Mouse (Mus musculus) liver, postnatal 0 days (tissue): ENCODE results near the gene Cfl1. TPM values are rescaled to one million over a fixed set of nuclear protein-coding genes. Genes with fewer than 3 reads are reported as not detected.

Experiments used
- ATAC-seq: fragments of 200-750 bp; cut with Nextera tagmentation; 2 replicates; pipeline ENCODE4 v1.8.0; 2017; ENCODE audit warnings: mild to moderate bottlenecking, moderate library complexity
- DNase-seq: peaks from one replicate; pipeline ENCODE4 v3.0.0-alpha.2; 2016
- H3K27ac ChIP-seq: fragments of 300-500 bp; sonication (generic); 2 replicates; pipeline ENCODE4 v1.5.1; 2014; ENCODE audit warnings: antibody characterized with exemption, moderate library complexity, mild to moderate bottlenecking, low read depth
- H3K27me3 ChIP-seq: fragments of 300-500 bp; sonication (generic); 2 replicates; pipeline ENCODE4 v1.6.1; 2014; ENCODE audit warnings: low read length, control low read depth, mixed read lengths; ENCODE audit not compliant: insufficient read depth
- H3K36me3 ChIP-seq: fragments of 300-500 bp; sonication (generic); replicated peaks from 2 replicates; pipeline ENCODE4 v1.6.1; 2014; ENCODE audit warnings: mild to moderate bottlenecking, control low read depth, low read length, moderate library complexity, mixed read lengths; ENCODE audit not compliant: insufficient read depth
- H3K4me1 ChIP-seq: fragments of 300-500 bp; sonication (generic); 2 replicates; pipeline ENCODE4 v1.6.1; 2014; ENCODE audit warnings: antibody characterized with exemption, mild to moderate bottlenecking, control low read depth; ENCODE audit not compliant: insufficient read depth
- H3K4me2 ChIP-seq: fragments of 300-500 bp; sonication (generic); 2 replicates; pipeline ENCODE4 v1.6.1; 2014; ENCODE audit warnings: low read depth, mild to moderate bottlenecking, low read length, moderate library complexity, mixed read lengths
- H3K4me3 ChIP-seq: fragments of 300-500 bp; sonication (generic); 2 replicates; pipeline ENCODE4 v1.5.1; 2014; ENCODE audit warnings: low read depth, low read length
- H3K9ac ChIP-seq: fragments of 300-500 bp; sonication (generic); replicated peaks from 2 replicates; pipeline ENCODE4 v1.6.1; 2014; ENCODE audit warnings: mild to moderate bottlenecking, moderate library complexity
- H3K9me3 ChIP-seq: fragments of 300-500 bp; sonication (generic); 2 replicates; pipeline ENCODE4 v1.6.1; 2016; ENCODE audit warnings: mild to moderate bottlenecking, control low read depth, low read length, mixed read lengths
- CTCF ChIP-seq: sonication (generic); IDR thresholded peaks from 2 replicates; pipeline ENCODE4 v1.5.1; 2016; ENCODE audit warnings: antibody characterized with exemption, low read depth
- EP300 ChIP-seq: IDR thresholded peaks from 2 replicates; pipeline ENCODE4 v1.6.1; 2016; ENCODE audit warnings: antibody characterized with exemption, low read depth, mild to moderate bottlenecking
- WGBS: fragments of 180-500 bp; shearing (Covaris S2); extraction: QIAGEN DNeasy Blood & Tissue Kit; methylation state at CpG from one replicate; pipeline ENCODE4 v1.1.7; 2014; ENCODE audit not compliant: insufficient replicate concordance; 5-methylcytosine and 5-hydroxymethylcytosine counted together
- polyA plus RNA-seq: library from polyadenylated mRNA; unstranded; fragments of >200 nt; fragmentation: Nextera tagmentation; extraction: Ambion mirVana; gene quantifications from 2 replicates; pipeline ENCODE4 v1.2.1, GENCODE M21; 2015

Gene Cfl1
- polyA plus RNA-seq, 1 experiment from 2014 or later, result 843 TPM

DNA sequence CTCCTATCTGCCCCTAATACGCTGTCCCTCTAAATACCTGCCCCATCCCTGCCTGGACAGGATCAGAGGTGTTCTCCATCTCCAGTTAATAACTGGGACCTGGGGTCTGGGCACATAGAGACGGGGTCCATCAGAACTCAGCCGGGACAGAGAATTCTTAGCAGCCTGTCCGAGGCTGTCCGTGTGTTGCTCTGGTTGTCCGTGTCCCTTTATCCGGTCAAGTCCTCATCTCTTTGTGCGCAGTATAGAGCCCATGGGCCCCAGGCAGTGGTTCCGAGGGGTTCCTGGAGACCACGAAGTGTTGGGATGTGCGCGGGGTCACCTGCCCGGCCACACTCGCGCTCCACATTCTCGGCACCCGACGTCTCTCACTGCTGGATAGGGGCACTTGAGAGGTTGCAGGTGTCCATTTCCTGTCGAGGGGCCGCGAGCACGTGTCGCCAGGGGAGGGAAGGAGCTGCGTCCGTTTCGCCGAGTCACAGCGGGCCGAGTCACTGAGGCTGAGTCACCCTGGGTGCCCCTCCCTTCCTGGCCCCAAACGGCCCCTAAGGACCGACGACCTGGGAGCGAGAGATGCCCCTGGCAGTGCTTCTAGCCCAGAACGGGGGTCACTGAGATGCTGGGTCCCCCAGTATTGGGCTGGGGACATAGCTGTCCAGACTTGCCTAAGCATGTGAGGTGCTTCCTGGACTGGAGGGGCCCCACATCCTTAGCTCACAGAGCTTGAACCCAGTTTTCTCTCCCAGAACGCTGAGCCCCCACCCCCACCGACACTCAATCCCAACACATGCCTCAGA lies 41.7 kb upstream of the Cfl1 start:
- Histone ChIP-seq H3K36me3 (no peaks in the 10 kb centered on the region), H3K27ac (no peak overlapping the region), H3K4me2 (peak overlapping the region; percentile 92), H3K9ac (no peak overlapping the region), H3K4me3 (peak overlapping the region; percentile 60), H3K27me3 (peaks cover 58% of the 10 kb centered on the region), H3K4me1 (peaks cover 23% of the 10 kb centered on the region), H3K9me3 (no peaks in the 10 kb centered on the region)
- TF ChIP-seq EP300 (no peak), CTCF (no peak)
- peak; percentile 53; the same call in 1 of the 2 replicates for ATAC-seq
- 8% methylated on average over 36 of the region's 36 CpGs for WGBS
- DNase-seq, result peak; percentile 60

DNA sequence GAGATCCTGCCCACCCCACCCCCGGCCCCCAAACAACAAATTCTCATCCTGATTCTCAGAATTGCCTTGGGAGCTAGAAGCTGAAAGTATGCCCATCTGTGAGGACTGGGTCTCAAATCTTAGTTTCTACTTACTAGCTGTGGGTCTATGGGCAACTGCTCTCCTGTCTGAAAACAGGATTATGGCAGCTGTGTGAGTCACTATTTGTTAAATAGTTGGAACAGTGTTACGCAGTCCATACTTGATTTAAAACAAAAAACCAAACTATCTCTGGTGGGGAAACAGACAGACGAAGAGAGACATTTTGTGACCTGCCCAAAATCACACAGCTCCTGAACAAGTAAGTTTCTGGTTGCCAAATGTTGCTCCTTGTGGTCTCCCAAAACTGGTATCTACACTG lies 40.6 kb upstream of the Cfl1 start:
- H3K27me3 ChIP-seq, result peaks cover 57% of the 10 kb centered on the region
- TF ChIP-seq EP300, result no peak
- no peak overlapping the region for H3K4me2 ChIP-seq
- H3K27ac ChIP-seq, result no peak overlapping the region
- 73% methylated on average over 3 of the region's 3 CpGs for WGBS
- no peaks in the 10 kb centered on the region for H3K36me3 ChIP-seq
- DNase-seq (no peak), ATAC-seq (no peak)
- no peak overlapping the region for H3K9ac ChIP-seq
- no peaks in the 10 kb centered on the region for H3K9me3 ChIP-seq
- no peak overlapping the region for H3K4me3 ChIP-seq
- H3K4me1 ChIP-seq, result peaks cover 23% of the 10 kb centered on the region

DNA sequence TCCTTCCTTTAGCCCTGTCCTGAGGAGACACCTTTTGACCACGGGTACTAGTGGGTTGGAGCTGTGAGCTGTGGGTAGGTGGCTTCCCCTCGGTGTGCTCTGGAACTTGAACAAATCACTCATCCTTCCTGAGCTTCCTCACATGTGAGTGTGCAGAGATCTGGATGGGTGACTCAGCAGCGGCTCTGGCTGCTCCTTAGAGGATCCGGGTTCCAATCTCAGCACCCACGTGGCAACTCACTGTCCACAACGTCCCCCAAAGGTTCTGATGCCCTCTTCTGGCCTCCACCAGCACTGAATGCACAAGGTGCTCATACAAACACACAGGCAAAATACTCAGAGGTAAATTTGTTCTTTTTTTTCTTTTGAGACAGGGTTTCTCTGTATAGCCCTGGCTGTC lies 38.5 kb upstream of the Cfl1 start:
- Histone ChIP-seq H3K4me3 (no peak overlapping the region), H3K36me3 (no peaks in the 10 kb centered on the region), H3K9me3 (no peaks in the 10 kb centered on the region), H3K27me3 (peaks cover 46% of the 10 kb centered on the region), H3K9ac (no peak overlapping the region), H3K4me1 (peaks cover 28% of the 10 kb centered on the region), H3K27ac (no peak overlapping the region), H3K4me2 (no peak overlapping the region)
- TF ChIP-seq CTCF (no peak), EP300 (no peak)
- DNase-seq (no peak), ATAC-seq (no peak)
- 50% methylated on average over 6 of the region's 6 CpGs for WGBS

DNA sequence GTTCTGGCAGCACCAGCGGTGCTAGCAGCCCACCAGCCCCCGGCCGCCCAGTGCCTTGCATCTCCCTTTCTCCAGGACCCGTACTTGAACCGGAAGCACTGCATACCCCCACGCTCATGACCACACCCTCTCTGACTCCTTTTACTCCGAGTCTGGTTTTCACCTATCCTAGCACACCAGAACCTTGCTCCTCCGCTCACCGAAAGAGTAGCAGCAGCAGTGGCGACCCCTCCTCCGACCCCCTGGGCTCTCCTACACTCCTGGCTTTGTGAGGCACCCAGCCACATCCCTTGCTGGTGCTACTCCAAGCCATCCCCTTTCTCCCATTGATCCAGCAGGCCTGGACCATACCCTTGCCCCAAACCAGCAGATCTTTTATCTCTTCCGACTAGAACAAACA lies 35.2 kb upstream of the Cfl1 start:
- H3K4me1 ChIP-seq, result peaks cover 25% of the 10 kb centered on the region
- TF ChIP-seq CTCF (no peak), EP300 (no peak)
- H3K27ac ChIP-seq, result no peak overlapping the region
- DNase-seq (no peak), ATAC-seq (no peak)
- peaks cover 19% of the 10 kb centered on the region; the same call in 1 of the 2 replicates for H3K27me3 ChIP-seq
- WGBS, result 80% methylated on average over 12 of the region's 12 CpGs
- no peak overlapping the region for H3K4me3 ChIP-seq
- H3K9ac ChIP-seq, result no peak overlapping the region
- no peaks in the 10 kb centered on the region for H3K9me3 ChIP-seq
- 0 out of 2 replicates have a peak overlapping the region, but pooled peaks have one; percentile 94 for H3K4me2 ChIP-seq
- H3K36me3 ChIP-seq, result no peaks in the 10 kb centered on the region

DNA sequence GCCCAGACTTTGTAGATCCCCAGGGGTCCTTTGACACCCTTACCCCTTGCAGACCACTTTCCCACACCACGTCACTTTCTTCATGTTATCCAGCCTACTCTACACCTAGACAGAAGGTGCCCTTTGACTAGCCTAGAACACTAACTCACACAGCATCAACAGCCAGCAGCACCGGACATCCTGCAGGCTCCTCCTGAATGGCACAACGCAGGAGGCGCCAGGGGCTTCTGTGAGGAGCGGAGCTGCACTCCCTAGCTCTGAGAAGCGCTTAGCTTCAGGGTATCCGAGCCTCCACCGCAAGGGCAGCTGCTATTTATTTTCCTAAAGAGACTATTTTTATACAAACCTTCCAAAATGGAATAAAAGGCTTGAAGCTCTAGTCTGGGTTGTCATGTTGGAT lies 34.7 kb upstream of the Cfl1 start:
- WGBS, result 60% methylated on average over 8 of the region's 8 CpGs
- ATAC-seq, result no peak
- Histone ChIP-seq H3K27me3 (0 out of 2 replicates have a peak, but pooled peaks cover 13% of the 10 kb centered on the region), H3K9ac (no peak overlapping the region), H3K36me3 (no peaks in the 10 kb centered on the region), H3K27ac (no peak overlapping the region), H3K9me3 (no peaks in the 10 kb centered on the region), H3K4me1 (peaks cover 26% of the 10 kb centered on the region), H3K4me2 (peak overlapping the region; percentile 94), H3K4me3 (no peak overlapping the region; the same call in 1 of the 2 replicates)
- DNase-seq, result no peak
- TF ChIP-seq EP300 (no peak), CTCF (no peak)

DNA sequence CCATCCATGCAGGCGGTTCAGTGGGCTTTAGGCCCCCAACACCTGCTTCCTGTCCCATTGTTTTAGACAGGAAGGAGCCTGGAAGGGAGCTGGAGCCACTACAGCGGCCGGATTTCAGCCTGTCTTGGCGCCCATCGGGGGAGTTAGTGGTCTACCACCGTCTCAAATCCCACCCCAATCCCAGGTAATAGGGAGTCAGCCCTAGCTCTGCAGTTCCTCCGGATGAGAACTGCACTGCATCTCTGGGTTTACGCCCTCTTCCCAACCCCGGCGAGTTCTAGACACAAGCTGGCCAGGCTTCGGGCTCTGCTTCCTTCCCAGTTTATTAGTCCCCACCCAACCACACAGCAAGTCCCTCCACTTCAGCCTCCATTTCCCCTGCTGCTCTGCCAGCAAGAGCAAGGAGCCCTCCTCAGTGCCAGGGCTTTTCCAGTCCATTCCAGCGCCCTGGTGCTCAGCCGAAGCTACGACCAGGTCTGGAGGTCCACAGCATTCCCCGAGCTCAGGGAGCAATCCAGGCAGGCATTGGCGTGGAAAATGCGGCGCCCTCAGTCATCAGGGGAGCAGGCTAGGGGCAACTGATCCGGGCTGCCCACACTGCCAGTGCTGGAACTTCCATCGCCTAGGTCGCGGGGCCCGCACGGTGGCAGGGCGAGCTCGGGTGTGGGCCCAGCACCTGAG lies 33.9 kb upstream of the Cfl1 start:
- peaks cover 32% of the 10 kb centered on the region for H3K4me1 ChIP-seq
- DNase-seq, result no peak

More for the DNA sequence above, 33.9 kb upstream of the Cfl1 start:
- Histone ChIP-seq H3K9me3 (no peaks in the 10 kb centered on the region), H3K4me3 (peak overlapping the region; percentile 66), H3K27ac (peak overlapping the region; percentile 76), H3K27me3 (0 out of 2 replicates have a peak, but pooled peaks cover 11% of the 10 kb centered on the region), H3K36me3 (no peaks in the 10 kb centered on the region; the same call in 1 of the 2 replicates), H3K9ac (peak overlapping the region; percentile 72), H3K4me2 (peak overlapping the region; percentile 94)
- 6% methylated on average over 24 of the region's 26 CpGs for whole genome bisulfite sequencing
- ATAC-seq, result no peak
- TF ChIP-seq CTCF (no peak), EP300 (no peak)
